Mouse (Mus musculus): Measurements from ENCODE around the gene Rrm1. TPM values are rescaled to one million over a fixed set of nuclear protein-coding genes. Genes with fewer than 3 reads are reported as not detected.

Rrm1 gene
- polyA plus RNA-seq, 1 experiment = 46.6 TPM

- Histone ChIP-seq H3K4me1 (peaks cover 41% of the 10 kb centered on the region), H3K27me3 (replicated peaks) (no peaks in the 10 kb centered on the region), H3K36me3 (replicated peaks; ENCODE audit: low read length) (peaks cover 80% of the 10 kb centered on the region), H3K4me3 (replicated peaks) (no peak overlapping the region), H3K9me3 (no peaks in the 10 kb centered on the region)
- TF ChIP-seq GATA1 (IDR thresholded peaks at IDR 0.05; ENCODE audit: borderline replicate concordance, low read length) (no peak), FLI1 (IDR thresholded peaks at IDR 0.05; ENCODE audit: low read length) (no peak)
Measured at GRCm38 (mm10) chr7:102422036-102422435, 19.5 kb upstream of the Rrm1 start.

- H3K27me3 ChIP-seq (replicated peaks) = no peaks in the 10 kb centered on the region
- peaks cover 42% of the 10 kb centered on the region for H3K4me1 ChIP-seq
- no peaks in the 10 kb centered on the region for H3K9me3 ChIP-seq
- H3K36me3 ChIP-seq (replicated peaks; ENCODE audit: low read length) = peaks cover 96% of the 10 kb centered on the region
- no peak for TF ChIP-seq FLI1 (IDR thresholded peaks at IDR 0.05; ENCODE audit: low read length)
- no peak for TF ChIP-seq GATA1 (IDR thresholded peaks at IDR 0.05; ENCODE audit: borderline replicate concordance, low read length)
- peak overlapping the region; percentile 72 for H3K4me3 ChIP-seq (replicated peaks)
Measured at GRCm38 (mm10) chr7:102425933-102426685, 15.4 kb upstream of the Rrm1 start.

GRCm38 (mm10) chr7:102434344-102434743, 7.2 kb upstream of the Rrm1 start:
- TF ChIP-seq GATA1 (IDR thresholded peaks at IDR 0.05; ENCODE audit: borderline replicate concordance, low read length) (no peak), FLI1 (IDR thresholded peaks at IDR 0.05; ENCODE audit: low read length) (no peak)
- Histone ChIP-seq H3K36me3 (replicated peaks; ENCODE audit: low read length) (peaks cover 88% of the 10 kb centered on the region), H3K4me1 (peaks cover 34% of the 10 kb centered on the region)

GRCm38 (mm10) chr7:102440822-102441656, 456 bp upstream of the Rrm1 start:
- H3K4me1 ChIP-seq = peaks cover 27% of the 10 kb centered on the region
- no peaks in the 10 kb centered on the region for H3K27me3 ChIP-seq (replicated peaks)
- TF ChIP-seq FLI1 (IDR thresholded peaks at IDR 0.05; ENCODE audit: low read length) (no peak), GATA1 (IDR thresholded peaks at IDR 0.05; ENCODE audit: borderline replicate concordance, low read length) (no peak)
- peaks cover 39% of the 10 kb centered on the region for H3K36me3 ChIP-seq (replicated peaks; ENCODE audit: low read length)
- peak overlapping the region; percentile 96 for H3K4me3 ChIP-seq (replicated peaks)
- no peaks in the 10 kb centered on the region for H3K9me3 ChIP-seq

More at GRCm38 (mm10) chr7:102434344-102434743, 7.2 kb upstream of the Rrm1 start:
- Histone ChIP-seq H3K4me3 (replicated peaks) (no peak overlapping the region), H3K27me3 (replicated peaks) (no peaks in the 10 kb centered on the region), H3K9me3 (no peaks in the 10 kb centered on the region)

- H3K4me3 ChIP-seq (replicated peaks) = peak overlapping the region; percentile 96
Measured at GRCm38 (mm10) chr7:102442432-102442831, 937 bp downstream of the Rrm1 start.

GRCm38 (mm10) chr7:102444301-102444700, 2.8 kb downstream of the Rrm1 start:
- Histone ChIP-seq H3K4me1 (peaks cover 25% of the 10 kb centered on the region), H3K36me3 (replicated peaks; ENCODE audit: low read length) (peaks cover 49% of the 10 kb centered on the region), H3K27me3 (replicated peaks) (no peaks in the 10 kb centered on the region), H3K4me3 (replicated peaks) (peak overlapping the region; percentile 9), H3K9me3 (no peaks in the 10 kb centered on the region)
- TF ChIP-seq FLI1 (IDR thresholded peaks at IDR 0.05; ENCODE audit: low read length) = no peak
- TF ChIP-seq GATA1 (IDR thresholded peaks at IDR 0.05; ENCODE audit: borderline replicate concordance, low read length) = no peak

More at GRCm38 (mm10) chr7:102442432-102442831, 937 bp downstream of the Rrm1 start:
- TF ChIP-seq FLI1 (IDR thresholded peaks at IDR 0.05; ENCODE audit: low read length) = no peak
- no peak for TF ChIP-seq GATA1 (IDR thresholded peaks at IDR 0.05; ENCODE audit: borderline replicate concordance, low read length)
- Histone ChIP-seq H3K36me3 (replicated peaks; ENCODE audit: low read length) (peaks cover 38% of the 10 kb centered on the region), H3K9me3 (no peaks in the 10 kb centered on the region), H3K4me1 (peaks cover 27% of the 10 kb centered on the region), H3K27me3 (replicated peaks) (no peaks in the 10 kb centered on the region)

GRCm38 (mm10) chr7:102446438-102446837, 4.9 kb downstream of the Rrm1 start:
- peaks cover 69% of the 10 kb centered on the region for H3K36me3 ChIP-seq (replicated peaks; ENCODE audit: low read length)
- H3K9me3 ChIP-seq = no peaks in the 10 kb centered on the region
- peaks cover 20% of the 10 kb centered on the region for H3K4me1 ChIP-seq
- no peaks in the 10 kb centered on the region for H3K27me3 ChIP-seq (replicated peaks)
- H3K4me3 ChIP-seq (replicated peaks) = no peak overlapping the region
- no peak for TF ChIP-seq GATA1 (IDR thresholded peaks at IDR 0.05; ENCODE audit: borderline replicate concordance, low read length)
- TF ChIP-seq FLI1 (IDR thresholded peaks at IDR 0.05; ENCODE audit: low read length) = no peak

GRCm38 (mm10) chr7:102458618-102459380, 17.3 kb downstream of the Rrm1 start:
- Histone ChIP-seq H3K36me3 (replicated peaks; ENCODE audit: low read length) (peaks cover 93% of the 10 kb centered on the region), H3K27me3 (replicated peaks) (no peaks in the 10 kb centered on the region), H3K9me3 (no peaks in the 10 kb centered on the region), H3K4me1 (no peaks in the 10 kb centered on the region), H3K4me3 (replicated peaks) (no peak overlapping the region)
- no peak for TF ChIP-seq GATA1 (IDR thresholded peaks at IDR 0.05; ENCODE audit: borderline replicate concordance, low read length)
- TF ChIP-seq FLI1 (IDR thresholded peaks at IDR 0.05; ENCODE audit: low read length) = no peak

GRCm38 (mm10) chr7:102467566-102467965, 26.1 kb downstream of the Rrm1 start:
- Histone ChIP-seq H3K4me1 (no peaks in the 10 kb centered on the region), H3K9me3 (no peaks in the 10 kb centered on the region), H3K36me3 (replicated peaks; ENCODE audit: low read length) (peaks cover 78% of the 10 kb centered on the region), H3K4me3 (replicated peaks) (no peak overlapping the region), H3K27me3 (replicated peaks) (no peaks in the 10 kb centered on the region)
- TF ChIP-seq FLI1 (IDR thresholded peaks at IDR 0.05; ENCODE audit: low read length) = no peak
- TF ChIP-seq GATA1 (IDR thresholded peaks at IDR 0.05; ENCODE audit: borderline replicate concordance, low read length) = no peak

Measured in megakaryocyte, embryonic 14.5 days (primary cell).